Mouse (Mus musculus) bone marrow, adult 2 months (tissue): Measurements from ENCODE around the gene Gm42688.

Source experiments
- CTCF ChIP-seq: fragments of 200-500 bp; IDR thresholded peaks from 2 replicates; pipeline ENCODE4 v1.5.1; 2011; ENCODE audit warnings: low read length, control low read depth; ENCODE audit not compliant: control insufficient read depth, insufficient read depth
- POLR2A ChIP-seq: fragments of 200-500 bp; IDR thresholded peaks from 2 replicates; pipeline ENCODE4 v1.6.1; 2011; ENCODE audit warnings: low read depth, mild to moderate bottlenecking, control low read depth, low read length, borderline replicate concordance; ENCODE audit not compliant: control insufficient read depth

GRCm38 (mm10) chr6:83134951-83135513 lies 33.6 kb downstream of the Gm42688 start, which contains the start of gene Rtkn:
- TF ChIP-seq CTCF (no peak), POLR2A (no peak)
